Mouse (Mus musculus) stomach, postnatal 0 days (tissue): Measurements from ENCODE around the gene Nrf1. TPM values are rescaled to one million over a fixed set of nuclear protein-coding genes. Genes with fewer than 3 reads are reported as not detected.

Experiments used
- ATAC-seq: fragments of 200-750 bp; cut with Nextera tagmentation; 2 replicates; pipeline ENCODE4 v1.8.0; 2017; ENCODE audit not compliant: low FRiP score, low TSS enrichment
- DNase-seq: peaks from one replicate; pipeline ENCODE4 v3.0.0-alpha.2; 2016; ENCODE audit warnings: low spot score
- H3K27ac ChIP-seq: fragments of 300-500 bp; sonication (generic); replicated peaks from 2 replicates; pipeline ENCODE4 v1.5.1; 2014; ENCODE audit warnings: mild to moderate bottlenecking, control low read depth
- H3K27me3 ChIP-seq: fragments of 300-500 bp; sonication (generic); 2 replicates; pipeline ENCODE4 v1.6.1; 2014; ENCODE audit warnings: low read length; ENCODE audit not compliant: control insufficient read depth, insufficient read depth
- H3K36me3 ChIP-seq: fragments of 300-500 bp; sonication (generic); 2 replicates; pipeline ENCODE4 v1.6.1; 2014; ENCODE audit warnings: low read length, mixed read lengths; ENCODE audit not compliant: control insufficient read depth, insufficient read depth
- H3K4me1 ChIP-seq: fragments of 300-500 bp; sonication (generic); replicated peaks from 2 replicates; pipeline ENCODE4 v1.6.1; 2014; ENCODE audit warnings: antibody characterized with exemption; ENCODE audit not compliant: control insufficient read depth, insufficient read depth
- H3K4me2 ChIP-seq: fragments of 300-500 bp; sonication (generic); replicated peaks from 2 replicates; pipeline ENCODE4 v1.6.1; 2014; ENCODE audit warnings: low read depth, mild to moderate bottlenecking, control low read depth, moderate library complexity
- H3K4me3 ChIP-seq: fragments of 300-500 bp; sonication (generic); 2 replicates; pipeline ENCODE4 v1.5.1; 2014; ENCODE audit warnings: low read depth, low read length, control low read depth
- H3K9ac ChIP-seq: fragments of 300-500 bp; sonication (generic); 2 replicates; pipeline ENCODE4 v1.6.1; 2014; ENCODE audit warnings: mild to moderate bottlenecking, low read length, control low read depth, mixed read lengths
- H3K9me3 ChIP-seq: fragments of 300-500 bp; sonication (generic); 2 replicates; pipeline ENCODE4 v1.6.1; 2016; ENCODE audit warnings: low read length; ENCODE audit not compliant: control insufficient read depth
- CTCF ChIP-seq: IDR thresholded peaks from 2 replicates; pipeline ENCODE4 v1.5.1; 2016; ENCODE audit warnings: antibody characterized with exemption, low read depth, mild to moderate bottlenecking, moderate library complexity
- EP300 ChIP-seq: optimal IDR thresholded peaks from 2 replicates; pipeline ENCODE3; 2016; ENCODE audit warnings: antibody characterized with exemption
- WGBS: fragments of 180-500 bp; shearing (Covaris S2); extraction: QIAGEN DNeasy Blood & Tissue Kit; methylation state at CpG from one replicate; pipeline ENCODE4 v1.1.7; 2014; 5-methylcytosine and 5-hydroxymethylcytosine counted together
- polyA plus RNA-seq: library from polyadenylated mRNA; unstranded; fragments of >200 nt; fragmentation: Nextera tagmentation; extraction: Ambion mirVana; gene quantifications from 2 replicates; pipeline ENCODE4 v1.2.1, GENCODE M21; 2015

Nrf1 gene
- polyA plus RNA-seq, 1 experiment from 2014 or later: 15.1 TPM

GRCm38 (mm10) chr6:30171967-30172366 lies 124.2 kb downstream of the Nrf1 start:
- 39% methylated on average over 10 of the region's 10 CpGs for WGBS
- H3K36me3 ChIP-seq: no peaks in the 10 kb centered on the region
- no peak overlapping the region for H3K27ac ChIP-seq
- 0 out of 2 replicates have a peak, but pooled peaks cover 3% of the 10 kb centered on the region for H3K4me1 ChIP-seq
- no peak overlapping the region for H3K4me3 ChIP-seq
- TF ChIP-seq EP300 (no peak), CTCF (no peak)
- H3K9me3 ChIP-seq: no peaks in the 10 kb centered on the region
- ATAC-seq (no peak), DNase-seq (no peak)
- no peak overlapping the region for H3K9ac ChIP-seq
- H3K4me2 ChIP-seq: no peak overlapping the region
- H3K27me3 ChIP-seq: peaks cover 14% of the 10 kb centered on the region; the same call in 1 of the 2 replicates

DNA sequence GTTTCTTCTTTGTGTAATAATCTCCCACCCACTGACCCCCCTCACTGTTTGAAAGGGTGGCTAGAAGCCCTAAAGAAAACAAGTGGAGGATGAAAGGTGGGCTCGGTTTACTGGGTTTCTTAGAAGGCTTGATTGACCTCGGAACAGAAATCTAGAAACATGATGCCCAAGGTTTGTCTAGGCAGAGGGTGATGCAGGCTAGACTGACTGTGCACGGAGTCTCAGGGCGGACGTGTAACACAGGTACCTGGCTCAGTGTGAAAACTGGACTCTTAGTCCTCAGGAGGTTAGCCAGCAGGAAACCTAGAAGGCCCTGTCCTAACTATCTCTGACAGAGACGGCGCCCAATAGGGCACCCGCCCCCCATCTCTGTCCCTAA lies 124.6 kb downstream of the Nrf1 start:
- Histone ChIP-seq H3K27ac (no peak overlapping the region), H3K27me3 (peaks cover 14% of the 10 kb centered on the region; the same call in 1 of the 2 replicates), H3K4me1 (0 out of 2 replicates have a peak, but pooled peaks cover 3% of the 10 kb centered on the region), H3K4me2 (peak overlapping the region; percentile 58), H3K4me3 (peak overlapping the region; percentile 48), H3K9ac (no peak overlapping the region), H3K9me3 (no peaks in the 10 kb centered on the region), H3K36me3 (no peaks in the 10 kb centered on the region)
- no peak for TF ChIP-seq EP300
- no peak for TF ChIP-seq CTCF
- ATAC-seq: no peak
- 23% methylated on average over 8 of the region's 8 CpGs for WGBS
- DNase-seq: no peak

- Histone ChIP-seq H3K9ac (peak overlapping the region; percentile 66), H3K36me3 (no peaks in the 10 kb centered on the region), H3K27me3 (peaks cover 15% of the 10 kb centered on the region; the same call in 1 of the 2 replicates), H3K4me1 (0 out of 2 replicates have a peak, but pooled peaks cover 3% of the 10 kb centered on the region), H3K27ac (peak overlapping the region; percentile 91), H3K9me3 (no peaks in the 10 kb centered on the region), H3K4me3 (peak overlapping the region; percentile 48), H3K4me2 (peak overlapping the region; percentile 58)
- ATAC-seq (peak; percentile 30; the same call in 1 of the 2 replicates), DNase-seq (peak; percentile 79)
- TF ChIP-seq CTCF (peak; percentile 68), EP300 (no peak)
- 3% methylated on average over 44 of the region's 44 CpGs for WGBS
Measured at GRCm38 (mm10) chr6:30172820-30173550, 125.2 kb downstream of the Nrf1 start.

- peak; percentile 89 for DNase-seq
- Histone ChIP-seq H3K9ac (peak overlapping the region; percentile 66), H3K4me1 (0 out of 2 replicates have a peak, but pooled peaks cover 3% of the 10 kb centered on the region)
Measured at GRCm38 (mm10) chr6:30173551-30174460, 126.0 kb downstream of the Nrf1 start.

DNA sequence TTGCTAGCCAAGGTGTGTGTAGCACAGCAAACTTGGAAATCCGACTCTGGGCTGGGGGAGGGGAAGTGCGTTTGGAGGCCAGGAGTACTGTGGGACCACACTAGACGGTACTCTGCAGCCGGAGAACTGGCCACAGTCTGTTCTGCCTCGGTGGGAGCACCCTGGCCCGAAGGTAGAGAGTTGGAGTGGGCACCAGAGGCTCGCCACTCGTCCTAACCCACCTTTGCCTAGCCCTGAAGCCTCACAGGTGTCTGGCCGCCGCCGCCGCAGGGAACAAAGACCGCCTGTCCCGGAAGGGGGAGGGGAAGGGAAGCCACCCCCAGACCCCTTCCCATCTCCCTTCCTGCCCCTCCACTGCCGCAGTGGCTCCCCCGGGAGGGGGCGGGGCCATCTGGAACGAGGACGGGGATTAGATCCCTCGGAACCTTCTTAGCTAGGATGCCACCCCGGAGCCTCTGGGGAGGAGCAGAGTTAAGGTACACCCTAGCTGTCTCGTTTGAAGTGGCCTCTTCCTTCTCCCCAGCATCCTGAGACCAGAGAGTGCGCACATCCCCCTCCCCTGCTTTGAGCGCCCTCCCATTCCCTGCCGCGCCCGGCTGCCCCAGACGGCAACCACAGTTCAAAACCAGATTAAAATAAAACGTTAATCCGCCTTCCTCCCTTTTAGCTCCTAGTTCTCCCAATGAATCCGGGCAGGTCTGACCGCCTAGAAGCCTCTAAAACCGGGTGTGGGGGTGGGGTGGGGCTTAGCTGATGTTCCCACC lies 126.9 kb downstream of the Nrf1 start:
- 1% methylated on average over 28 of the region's 33 CpGs for WGBS

More at GRCm38 (mm10) chr6:30173551-30174460, 126.0 kb downstream of the Nrf1 start:
- H3K9me3 ChIP-seq: no peaks in the 10 kb centered on the region
- peak; percentile 88 for ATAC-seq
- under 1% methylated on average over 62 of the region's 80 CpGs for WGBS
- H3K4me3 ChIP-seq: peak overlapping the region; percentile 48
- peaks cover 17% of the 10 kb centered on the region; the same call in 1 of the 2 replicates for H3K27me3 ChIP-seq
- H3K4me2 ChIP-seq: peak overlapping the region; percentile 58
- H3K27ac ChIP-seq: peak overlapping the region; percentile 91
- TF ChIP-seq CTCF (no peak), EP300 (no peak)
- H3K36me3 ChIP-seq: no peaks in the 10 kb centered on the region

More for the DNA sequence above, 126.9 kb downstream of the Nrf1 start:
- Histone ChIP-seq H3K36me3 (no peaks in the 10 kb centered on the region), H3K4me3 (peak overlapping the region; percentile 48), H3K4me2 (peak overlapping the region; percentile 58), H3K4me1 (0 out of 2 replicates have a peak, but pooled peaks cover 3% of the 10 kb centered on the region), H3K27ac (peak overlapping the region; percentile 91; the same call in 1 of the 2 replicates), H3K9me3 (no peaks in the 10 kb centered on the region), H3K27me3 (peaks cover 17% of the 10 kb centered on the region; the same call in 1 of the 2 replicates), H3K9ac (peak overlapping the region; percentile 66)
- peak; percentile 11; the same call in 1 of the 2 replicates for ATAC-seq
- no peak for DNase-seq
- no peak for TF ChIP-seq CTCF
- TF ChIP-seq EP300: no peak
